Mouse (Mus musculus) frontal cortex, adult (tissue): Measurements from ENCODE around the gene Tlcd2.

Experiments used
- ATAC-seq: cut with Nextera tagmentation; 2 replicates; pipeline ENCODE4 v1.9.2; 2017; ENCODE audit warnings: mild to moderate bottlenecking, moderate library complexity, mixed read lengths; ENCODE audit not compliant: low TSS enrichment

The Tlcd2 gene

GRCm38 (mm10) chr11:75466731-75467505 is 5.4 kb downstream of the Tlcd2 start:
- no peak for ATAC-seq

DNA sequence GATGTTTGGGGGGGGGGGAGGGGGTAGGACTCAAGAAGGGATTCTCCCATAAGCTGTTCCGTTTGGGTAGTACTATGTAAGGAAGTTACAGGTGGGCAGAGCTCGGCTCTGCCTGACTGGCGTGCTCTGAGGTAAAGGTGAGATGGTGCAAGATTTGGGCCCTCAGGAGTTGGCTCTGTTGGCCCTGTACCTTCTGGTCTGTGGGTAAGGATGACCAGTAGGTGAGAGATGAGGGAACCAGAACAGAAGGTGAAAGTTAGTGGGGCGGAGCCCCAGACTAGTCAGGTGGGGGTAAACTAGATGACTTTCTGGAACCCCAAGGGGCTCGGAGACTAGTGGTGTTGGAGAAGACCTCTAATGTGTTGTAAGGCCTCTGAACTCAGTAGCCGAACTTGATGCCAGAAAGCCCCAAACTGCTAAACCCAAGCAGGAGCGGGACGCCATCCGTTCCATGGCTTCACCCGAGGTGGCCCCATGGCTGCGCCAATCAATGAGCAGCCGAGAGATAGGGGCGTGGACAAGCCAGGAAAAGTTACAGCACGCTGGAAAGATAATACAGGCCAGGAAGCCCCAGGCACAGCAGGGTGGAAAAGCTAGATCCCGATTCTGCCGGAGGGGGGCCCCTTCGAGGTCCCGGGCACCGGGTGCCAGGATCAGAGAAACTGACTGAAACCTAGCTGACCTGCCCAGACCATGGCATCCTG is 6.1 kb downstream of the Tlcd2 start:
- ATAC-seq: peak; percentile 60; the same call in 1 of the 2 replicates

DNA sequence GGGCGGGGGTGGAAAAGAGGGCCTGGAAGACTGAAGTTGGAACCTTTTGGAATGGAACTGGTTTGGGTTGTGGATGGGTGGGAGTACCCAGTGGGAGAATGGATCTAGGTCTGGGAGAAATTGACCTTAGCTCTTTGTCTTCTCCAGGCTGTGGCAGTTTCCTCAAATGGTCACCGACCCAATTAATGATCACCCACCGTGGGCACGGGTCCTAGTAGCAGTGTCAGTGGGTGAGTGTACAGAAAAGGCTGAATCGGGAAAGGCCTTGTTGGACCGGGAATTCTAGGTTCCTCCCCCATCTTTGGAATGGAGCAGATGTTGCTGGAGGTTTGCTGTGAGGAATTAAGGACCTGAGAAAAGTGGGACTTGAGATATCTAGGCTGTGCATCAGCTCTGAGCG is 6.9 kb downstream of the Tlcd2 start:
- peak; percentile 24; the same call in 1 of the 2 replicates for ATAC-seq

GRCm38 (mm10) chr11:75469261-75469660 is 7.7 kb downstream of the Tlcd2 start:
- no peak for ATAC-seq

- no peak for ATAC-seq
Measured at GRCm38 (mm10) chr11:75470675-75471074, 9.2 kb downstream of the Tlcd2 start.

GRCm38 (mm10) chr11:75472469-75473081 is 11.1 kb downstream of the Tlcd2 start:
- ATAC-seq: no peak

GRCm38 (mm10) chr11:75473376-75473775 is 11.9 kb downstream of the Tlcd2 start:
- ATAC-seq: no peak

GRCm38 (mm10) chr11:75486192-75486591 is 24.7 kb downstream of the Tlcd2 start:
- no peak for ATAC-seq

DNA sequence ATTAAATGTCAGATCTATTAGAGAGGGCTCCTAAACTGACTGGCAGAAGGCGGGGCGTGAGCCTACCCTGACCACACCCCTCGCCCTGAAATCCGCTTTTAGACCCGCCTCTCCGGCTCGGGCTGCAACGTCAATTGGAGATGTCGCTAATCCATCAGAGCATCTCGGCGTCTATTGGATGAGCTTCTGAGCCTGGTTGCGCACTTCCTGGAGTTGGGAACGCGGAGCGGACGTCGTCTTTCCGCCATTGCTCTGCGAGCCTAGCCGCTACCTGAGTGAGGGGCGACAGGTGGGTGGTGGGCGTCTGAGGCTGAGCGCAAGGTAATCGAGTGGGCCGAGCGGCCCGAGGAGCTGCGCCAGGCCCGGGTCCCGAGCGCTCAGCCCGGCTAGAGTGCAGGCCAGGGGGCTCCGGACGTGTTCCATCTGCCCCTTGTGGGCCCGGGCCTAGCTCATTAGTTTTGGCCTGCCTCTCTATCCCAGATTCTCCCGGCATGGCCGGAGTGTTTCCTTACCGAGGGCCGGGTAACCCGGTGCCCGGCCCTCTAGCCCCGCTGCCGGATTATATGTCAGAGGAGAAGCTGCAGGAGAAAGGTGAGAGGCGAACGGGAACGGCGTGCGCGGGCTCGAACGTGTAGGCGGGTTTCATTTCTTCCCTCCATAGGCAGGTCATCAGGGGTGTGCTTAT is 25.2 kb downstream of the Tlcd2 start, which contains the start of gene Prpf8:
TSS of gene Prpf8 (plus strand) at position 216 of the 685 bp plus-strand sequence.
- ATAC-seq: peak; percentile 100

DNA sequence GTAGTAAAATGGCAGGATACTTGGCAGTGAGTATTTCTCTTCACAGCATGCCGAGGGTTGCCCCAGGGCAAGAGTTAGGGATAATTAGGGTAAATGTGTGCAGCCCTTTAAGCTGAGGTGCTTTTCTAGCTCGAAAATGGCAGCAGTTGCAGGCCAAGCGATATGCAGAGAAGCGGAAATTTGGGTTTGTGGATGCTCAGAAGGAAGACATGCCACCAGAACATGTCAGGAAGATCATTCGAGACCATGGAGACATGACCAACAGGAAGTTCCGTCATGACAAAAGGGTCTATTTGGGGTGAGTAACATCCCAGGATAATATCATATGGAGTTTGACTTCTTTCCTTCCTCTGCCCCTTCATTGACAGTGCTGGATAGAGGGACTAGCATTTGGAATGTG is 26.0 kb downstream of the Tlcd2 start:
- no peak for ATAC-seq

- ATAC-seq: no peak
Measured at GRCm38 (mm10) chr11:75494296-75495049, 33.0 kb downstream of the Tlcd2 start.

DNA sequence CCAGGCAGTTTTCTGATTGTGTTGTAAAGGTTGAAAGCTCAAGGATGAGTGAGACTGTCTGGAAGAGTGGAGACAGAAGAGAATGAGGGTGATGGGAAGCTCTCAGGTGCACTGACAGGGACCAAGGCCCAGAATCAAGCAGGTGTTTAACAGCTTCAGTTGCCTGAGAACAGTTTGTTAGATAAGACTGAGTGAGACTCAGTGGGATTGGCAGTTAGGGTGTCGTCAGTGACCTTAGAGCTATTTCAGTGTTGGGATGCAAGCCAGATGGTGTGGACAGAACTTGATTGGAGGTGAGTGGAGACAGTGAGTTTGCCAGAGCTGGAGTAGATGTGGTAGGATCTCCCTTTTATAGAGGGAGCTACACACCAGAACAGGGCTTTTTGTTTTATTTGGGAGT is 36.6 kb downstream of the Tlcd2 start:
- ATAC-seq: no peak

- no peak for ATAC-seq
Measured at GRCm38 (mm10) chr11:75508162-75508561, 46.6 kb downstream of the Tlcd2 start.

GRCm38 (mm10) chr11:75508904-75509303 is 47.4 kb downstream of the Tlcd2 start:
- ATAC-seq: no peak

DNA sequence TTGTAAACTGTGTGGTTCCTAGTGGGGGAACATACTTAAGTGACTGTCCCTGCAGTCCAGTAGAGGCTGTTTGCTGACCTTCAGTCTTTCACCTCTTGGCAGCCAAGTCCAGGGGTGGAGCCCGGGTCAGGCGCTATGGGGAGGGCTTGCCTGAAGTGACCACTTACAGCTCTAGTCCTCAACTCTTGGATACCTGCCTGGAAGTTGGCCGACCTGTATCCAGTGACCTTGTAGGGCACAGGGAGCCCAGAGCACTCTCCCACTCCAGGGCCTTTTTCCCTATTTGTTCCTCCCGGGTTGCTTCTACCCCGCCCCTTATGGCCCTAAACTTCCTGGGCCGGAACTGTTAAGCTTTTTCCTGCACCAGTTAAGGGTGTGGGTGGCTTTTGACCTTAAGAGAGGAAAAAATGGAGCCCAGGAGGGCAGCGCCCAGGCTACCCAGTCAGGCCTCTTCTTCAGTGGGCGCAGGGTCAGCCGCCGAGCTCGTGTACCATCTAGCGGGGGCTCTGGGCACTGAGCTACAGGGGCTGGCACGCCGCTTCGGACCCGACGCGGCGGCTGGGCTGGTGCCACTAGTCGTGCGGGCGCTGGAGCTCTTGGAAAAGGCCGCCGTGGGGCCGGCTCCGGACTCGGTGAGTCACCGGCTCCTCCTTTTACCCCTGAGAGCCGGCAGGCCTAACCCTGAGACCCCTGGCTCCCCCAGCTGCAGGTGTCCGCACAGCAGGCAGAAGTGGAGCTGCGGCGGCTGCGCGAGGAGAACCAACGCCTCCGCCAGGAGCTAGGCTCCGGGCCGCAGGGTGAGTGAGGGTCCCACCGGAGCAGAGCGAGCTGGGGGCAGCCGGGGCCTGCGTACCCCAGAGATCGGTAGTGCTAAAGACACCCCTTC is 48.5 kb downstream of the Tlcd2 start, which contains the start of gene Rilp:
TSS of gene Rilp (plus strand) at position 354 of the 886 bp plus-strand sequence.
- ATAC-seq: peak; percentile 53

GRCm38 (mm10) chr11:75510627-75510993 is 49.1 kb downstream of the Tlcd2 start:
- ATAC-seq: peak; percentile 84

- ATAC-seq: no peak; the same call in 1 of the 2 replicates
Measured at GRCm38 (mm10) chr11:75511213-75511612, 49.7 kb downstream of the Tlcd2 start.

DNA sequence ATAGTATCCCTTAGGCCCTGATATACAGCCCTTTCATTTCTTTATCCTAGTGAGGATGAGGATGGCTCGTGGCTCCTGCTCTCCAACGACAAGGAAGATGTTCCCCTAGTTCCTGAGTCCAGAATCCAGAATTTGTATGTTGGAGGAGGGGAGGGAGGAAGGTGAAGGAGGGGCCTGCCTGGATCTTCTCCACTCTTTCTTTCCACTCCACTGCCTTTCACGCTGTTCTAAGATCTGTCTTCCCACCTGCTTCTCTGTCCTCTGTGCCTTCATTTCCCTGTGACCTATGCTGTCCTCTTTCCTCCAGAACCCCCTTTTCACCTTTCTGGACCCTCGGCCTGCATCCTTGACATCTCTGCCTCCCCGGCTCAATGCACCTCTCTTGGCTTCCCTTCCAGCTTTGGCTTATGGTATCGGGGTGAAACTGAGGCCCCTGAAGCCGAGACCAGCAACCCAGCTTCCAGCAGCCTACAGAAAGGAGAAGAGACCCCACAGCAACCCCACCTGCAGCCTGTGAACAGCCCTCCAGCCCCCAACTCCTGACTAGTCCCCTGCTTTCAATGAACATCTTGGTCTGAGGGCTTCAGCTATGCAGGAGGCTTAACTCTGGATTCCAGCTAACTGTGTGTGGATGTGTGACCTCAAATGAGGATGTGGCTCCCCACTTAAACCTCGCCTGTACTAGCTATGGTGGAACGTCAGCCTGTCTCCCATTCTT is 50.9 kb downstream of the Tlcd2 start:
- ATAC-seq: no peak

DNA sequence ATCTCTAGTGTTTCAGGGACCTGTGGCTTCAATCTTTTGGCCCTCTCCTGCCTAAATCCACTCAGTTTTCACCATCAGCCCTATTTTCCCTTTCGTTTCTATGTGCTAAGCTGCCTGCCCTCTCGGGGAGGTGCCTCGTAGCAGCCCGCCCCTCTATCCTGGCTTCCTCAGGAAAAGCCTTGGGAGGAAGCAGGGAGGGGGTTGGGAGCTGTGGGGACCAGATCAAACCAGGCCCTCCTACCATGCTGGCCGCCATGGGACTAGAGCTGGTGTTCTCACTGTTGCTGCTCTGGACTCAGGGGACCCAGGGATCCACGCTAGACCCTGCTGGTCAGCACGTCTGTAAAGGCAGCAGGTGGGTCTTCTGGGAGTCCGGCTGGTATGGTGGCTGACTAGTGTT is 51.8 kb downstream of the Tlcd2 start, which contains the start of gene Scarf1:
TSS of gene Scarf1 (plus strand) at position 205 of the 400 bp plus-strand sequence.
- no peak for ATAC-seq
